Mouse (Mus musculus) forebrain, postnatal 0 days (tissue): ENCODE data around the gene Slc1a3. TPM values are rescaled to one million over a fixed set of nuclear protein-coding genes. Genes with fewer than 3 reads are reported as not detected.

Experiments used
- ATAC-seq: fragments of 200-750 bp; cut with Nextera tagmentation; 2 replicates; pipeline ENCODE4 v1.8.0; 2017; ENCODE audit warnings: mild to moderate bottlenecking, moderate library complexity
- DNase-seq: peaks from one replicate; pipeline ENCODE4 v3.0.0-alpha.2; 2015
- H3K27ac ChIP-seq: fragments of 300-500 bp; sonication (generic); 2 replicates; pipeline ENCODE4 v1.5.1; 2014; ENCODE audit warnings: low read depth, mild to moderate bottlenecking, antibody characterized with exemption, low read length, moderate library complexity, mixed read lengths
- H3K27me3 ChIP-seq: fragments of 300-500 bp; sonication (generic); 2 replicates; pipeline ENCODE4 v1.6.1; 2014; ENCODE audit warnings: mild to moderate bottlenecking, low read length, mixed read lengths; ENCODE audit not compliant: insufficient read depth
- H3K36me3 ChIP-seq: fragments of 300-500 bp; sonication (generic); 2 replicates; pipeline ENCODE4 v1.6.1; 2014; ENCODE audit warnings: mild to moderate bottlenecking, moderate library complexity; ENCODE audit not compliant: insufficient read depth
- H3K4me1 ChIP-seq: fragments of 300-500 bp; sonication (generic); 2 replicates; pipeline ENCODE4 v1.6.1; 2014; ENCODE audit warnings: antibody characterized with exemption; ENCODE audit not compliant: insufficient read depth
- H3K4me2 ChIP-seq: fragments of 300-500 bp; sonication (generic); 2 replicates; pipeline ENCODE4 v1.6.1; 2014; ENCODE audit warnings: low read depth, mild to moderate bottlenecking, moderate library complexity
- H3K4me3 ChIP-seq: fragments of 300-500 bp; sonication (generic); 2 replicates; pipeline ENCODE4 v1.5.1; 2014; ENCODE audit warnings: low read depth, low read length, mixed read lengths
- H3K9ac ChIP-seq: fragments of 300-500 bp; sonication (generic); 2 replicates; pipeline ENCODE4 v1.6.1; 2014; ENCODE audit warnings: mild to moderate bottlenecking
- H3K9me3 ChIP-seq: fragments of 300-500 bp; sonication (generic); 2 replicates; pipeline ENCODE4 v1.6.1; 2016; ENCODE audit warnings: low read length
- CTCF ChIP-seq: sonication (generic); IDR thresholded peaks from 2 replicates; pipeline ENCODE4 v1.5.1; 2016; ENCODE audit warnings: antibody characterized with exemption, control low read depth, low read depth
- WGBS: fragments of 180-500 bp; shearing (Covaris S2); extraction: QIAGEN DNeasy Blood & Tissue Kit; methylation state at CpG from one replicate; pipeline ENCODE4 v1.1.7; 2014; 5-methylcytosine and 5-hydroxymethylcytosine counted together
- polyA plus RNA-seq: library from polyadenylated mRNA; unstranded; fragments of >200 nt; fragmentation: Nextera tagmentation; extraction: Ambion mirVana; gene quantifications from 2 replicates; pipeline ENCODE4 v1.2.1, GENCODE M21; 2015
- total RNA-seq: library from RNA; depleted of rRNA; stranded (reverse); fragments of >200 nt; gene quantifications from 2 replicates; pipeline ENCODE4 v1.2.3, GENCODE M21; 2014

Gene Slc1a3
- total and polyA plus RNA-seq, 2 experiments from 2014 or later, result 192 to 234 TPM

DNA sequence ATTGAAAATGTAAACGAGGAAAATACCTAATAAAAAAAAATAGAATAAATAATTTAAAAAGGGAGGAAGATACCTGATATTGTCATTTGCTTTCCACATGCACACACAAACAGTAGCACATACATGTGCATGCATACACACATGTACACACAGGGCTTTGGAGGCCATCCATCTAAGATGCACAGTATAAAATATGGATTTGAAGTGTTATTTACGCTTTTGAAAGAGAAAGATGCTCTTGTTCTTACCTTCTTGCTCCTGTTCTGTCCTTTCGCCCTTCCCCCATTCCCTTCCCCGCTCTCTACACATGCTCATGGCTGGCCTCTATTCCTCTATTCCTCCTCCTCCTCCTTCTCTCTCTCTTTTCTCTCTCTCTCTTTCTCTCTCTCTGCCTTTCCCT, 34.9 kb downstream of the Slc1a3 start:
- DNase-seq (no peak), ATAC-seq (no peak)
- H3K36me3 ChIP-seq, result no peaks in the 10 kb centered on the region
- H3K9ac ChIP-seq, result no peak overlapping the region
- no peak for TF ChIP-seq CTCF
- WGBS, result 97% methylated on average over 4 of the region's 4 CpGs
- no peak overlapping the region for H3K4me3 ChIP-seq
- no peak overlapping the region for H3K4me2 ChIP-seq
- H3K27me3 ChIP-seq, result no peaks in the 10 kb centered on the region
- H3K9me3 ChIP-seq, result no peaks in the 10 kb centered on the region
- no peaks in the 10 kb centered on the region for H3K4me1 ChIP-seq
- H3K27ac ChIP-seq, result no peak overlapping the region

DNA sequence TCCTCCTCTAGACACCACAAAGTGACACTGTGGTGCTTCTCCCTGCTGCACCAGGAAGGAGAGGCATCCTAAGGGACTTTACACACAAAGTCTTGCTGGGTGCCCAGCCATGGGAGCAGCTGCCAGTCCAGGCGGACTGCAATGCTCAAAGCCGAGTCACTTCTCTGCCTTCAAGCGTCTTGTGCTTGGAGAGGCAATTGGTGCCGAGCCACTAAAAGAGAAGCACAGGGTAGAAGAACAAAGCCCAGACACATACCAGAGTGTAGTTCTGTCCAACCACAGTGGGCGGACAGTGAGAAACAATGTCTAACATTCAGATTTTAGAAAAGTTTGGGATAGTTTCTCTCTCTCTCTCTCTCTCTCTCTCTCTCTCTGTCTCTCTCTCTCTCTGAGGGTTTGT, 38.0 kb downstream of the Slc1a3 start:
- no peak for DNase-seq
- 71% methylated on average over 5 of the region's 5 CpGs for WGBS
- Histone ChIP-seq H3K4me2 (no peak overlapping the region), H3K27ac (no peak overlapping the region), H3K9me3 (no peaks in the 10 kb centered on the region), H3K9ac (no peak overlapping the region), H3K36me3 (no peaks in the 10 kb centered on the region), H3K4me1 (no peaks in the 10 kb centered on the region; the same call in 1 of the 2 replicates), H3K4me3 (no peak overlapping the region), H3K27me3 (no peaks in the 10 kb centered on the region)
- no peak for TF ChIP-seq CTCF
- ATAC-seq, result peak; percentile 38; the same call in 1 of the 2 replicates

DNA sequence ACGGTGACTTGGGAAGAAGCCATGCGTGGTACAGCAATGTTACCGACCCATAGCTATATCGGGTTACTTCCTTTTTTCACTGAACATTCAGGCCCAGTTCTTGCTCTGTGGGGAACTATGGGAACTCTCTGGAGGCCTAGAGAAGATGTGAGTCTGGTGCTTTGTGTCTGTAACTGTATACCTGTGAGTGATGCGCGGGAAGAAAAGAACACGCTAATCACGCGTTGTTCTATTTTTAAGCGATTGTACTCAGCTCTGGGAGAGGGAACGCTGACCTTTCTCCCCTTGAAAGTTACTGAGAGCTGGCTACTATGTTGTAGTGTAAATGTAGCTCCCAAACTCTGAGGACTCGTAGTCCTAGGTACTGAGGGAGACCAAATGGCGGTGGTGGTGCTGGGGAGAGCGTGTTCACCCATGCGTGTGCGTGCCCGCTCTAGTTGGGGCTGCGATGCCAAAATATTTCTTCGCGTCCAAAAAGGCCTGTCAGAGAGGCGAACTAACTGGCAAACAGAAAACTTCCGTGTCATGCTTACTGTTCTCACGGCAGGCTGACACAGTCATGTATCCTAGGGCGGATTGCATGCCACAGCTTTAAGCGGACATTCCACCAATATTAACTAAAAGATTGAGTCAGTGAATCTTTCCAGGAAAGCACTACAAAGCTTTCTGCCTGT, 42.6 kb downstream of the Slc1a3 start:
- no peaks in the 10 kb centered on the region for H3K36me3 ChIP-seq
- peaks cover 11% of the 10 kb centered on the region for H3K4me1 ChIP-seq
- H3K27ac ChIP-seq, result no peak overlapping the region
- no peak for TF ChIP-seq CTCF
- 85% methylated on average over 25 of the region's 25 CpGs for WGBS
- no peak overlapping the region for H3K4me3 ChIP-seq
- no peaks in the 10 kb centered on the region for H3K27me3 ChIP-seq
- DNase-seq (no peak), ATAC-seq (no peak)
- no peak overlapping the region for H3K9ac ChIP-seq
- no peak overlapping the region for H3K4me2 ChIP-seq
- no peaks in the 10 kb centered on the region for H3K9me3 ChIP-seq

DNA sequence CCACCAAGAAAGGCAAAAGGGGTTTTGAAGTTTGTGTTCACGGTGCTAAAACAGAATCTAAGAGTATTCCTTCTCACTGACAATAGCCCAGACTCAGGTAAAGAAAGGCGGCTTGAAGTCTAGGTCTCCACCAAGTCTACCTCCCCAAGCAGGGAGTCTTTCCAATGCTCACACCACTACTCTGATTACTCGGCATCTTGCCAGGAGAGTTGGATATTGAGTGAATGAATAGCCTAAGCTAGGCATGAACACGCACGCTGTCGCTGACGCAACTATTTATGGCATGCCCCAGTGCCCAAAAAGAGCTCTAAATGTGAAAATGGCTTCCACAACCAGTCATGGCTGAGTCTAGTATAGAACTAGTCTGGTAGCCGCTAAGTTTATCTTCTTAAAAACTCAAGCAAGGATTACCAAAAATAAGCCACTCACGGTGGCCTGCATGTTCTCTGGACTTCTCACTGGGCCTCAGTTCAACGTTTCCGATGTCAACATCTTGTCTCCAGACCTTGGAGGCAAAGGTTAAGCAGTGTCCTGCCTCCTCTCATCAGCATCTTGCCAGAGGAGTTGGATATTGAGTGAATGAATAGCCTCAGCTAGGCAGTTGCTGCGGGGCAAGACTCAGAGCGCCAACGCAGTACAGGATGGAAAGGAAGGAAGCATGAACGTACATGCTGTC, 44.8 kb downstream of the Slc1a3 start:
- DNase-seq, result no peak
- Histone ChIP-seq H3K27ac (no peak overlapping the region), H3K9ac (no peak overlapping the region), H3K27me3 (no peaks in the 10 kb centered on the region), H3K4me3 (no peak overlapping the region), H3K4me1 (peaks cover 12% of the 10 kb centered on the region), H3K36me3 (no peaks in the 10 kb centered on the region), H3K4me2 (no peak overlapping the region), H3K9me3 (no peaks in the 10 kb centered on the region)
- no peak for ATAC-seq
- TF ChIP-seq CTCF, result no peak
- 75% methylated on average over 15 of the region's 15 CpGs for WGBS

DNA sequence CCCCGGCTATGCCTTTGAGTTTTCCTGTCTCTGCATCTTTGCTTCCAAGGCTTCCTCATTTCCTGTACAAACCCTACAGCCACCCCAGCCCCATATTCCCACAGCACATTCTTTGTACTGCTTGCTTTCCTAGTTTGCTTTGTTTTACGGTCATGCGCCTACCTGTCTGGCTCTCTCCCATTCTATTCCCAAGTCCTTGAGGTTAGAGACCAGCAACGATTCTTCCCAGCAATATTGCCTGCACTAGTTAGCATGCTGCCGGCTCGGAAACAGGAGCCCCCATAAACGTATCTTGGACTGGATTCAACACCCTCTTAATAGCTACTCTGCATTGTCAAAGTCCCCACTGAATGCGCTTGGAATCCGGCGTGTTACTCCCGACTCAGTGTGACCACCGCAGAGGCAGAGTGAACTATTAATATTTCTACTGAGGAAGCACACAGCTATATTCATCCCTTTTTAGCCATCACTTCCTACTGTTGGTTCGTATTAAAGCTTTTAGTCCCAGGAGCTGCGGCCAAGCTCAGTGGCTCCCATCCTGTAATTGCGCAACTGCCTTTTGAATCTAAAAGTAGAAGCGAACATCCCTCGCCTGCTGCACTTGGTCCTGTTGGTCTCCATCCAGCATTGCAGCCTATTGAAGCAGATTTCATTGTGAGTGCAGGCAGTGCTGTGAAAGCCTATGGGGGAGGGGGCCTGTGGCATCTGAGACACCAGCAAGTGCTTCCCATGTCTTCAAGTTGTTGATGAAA, 47.0 kb downstream of the Slc1a3 start:
- peak; percentile 71 for ATAC-seq
- peak overlapping the region; percentile 49 for H3K4me2 ChIP-seq
- peak overlapping the region; percentile 64 for H3K27ac ChIP-seq
- peak overlapping the region; percentile 40; the same call in 1 of the 2 replicates for H3K9ac ChIP-seq
- peak; percentile 81 for DNase-seq
- H3K4me3 ChIP-seq, result peak overlapping the region; percentile 30
- WGBS, result 12% methylated on average over 17 of the region's 17 CpGs
- H3K36me3 ChIP-seq, result no peaks in the 10 kb centered on the region
- peaks cover 21% of the 10 kb centered on the region for H3K4me1 ChIP-seq
- H3K27me3 ChIP-seq, result no peaks in the 10 kb centered on the region
- H3K9me3 ChIP-seq, result no peaks in the 10 kb centered on the region
- peak; percentile 46 for TF ChIP-seq CTCF

DNA sequence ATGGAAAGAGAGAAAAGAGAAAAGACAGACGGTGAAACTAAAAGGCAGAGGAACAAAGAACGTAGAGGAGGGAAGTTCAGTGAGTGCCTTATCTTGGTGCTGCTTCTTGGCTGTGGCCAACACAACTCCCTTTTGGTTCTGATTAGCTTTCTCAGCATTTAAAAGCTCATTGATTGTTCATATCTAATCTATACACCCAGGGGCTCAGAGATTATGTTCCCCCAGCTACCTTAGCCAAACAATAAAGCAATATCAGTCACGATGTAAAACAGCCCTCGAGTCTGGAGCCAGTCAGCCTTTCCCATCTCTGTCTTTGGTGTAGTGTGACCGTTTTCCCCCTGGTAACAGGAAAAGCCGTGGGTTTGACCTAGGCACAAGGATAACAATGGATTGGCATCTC, 48.7 kb downstream of the Slc1a3 start:
- Histone ChIP-seq H3K9ac (no peak overlapping the region), H3K36me3 (no peaks in the 10 kb centered on the region), H3K27me3 (no peaks in the 10 kb centered on the region), H3K4me2 (no peak overlapping the region), H3K27ac (no peak overlapping the region; the same call in 1 of the 2 replicates), H3K9me3 (no peaks in the 10 kb centered on the region), H3K4me3 (no peak overlapping the region), H3K4me1 (peaks cover 20% of the 10 kb centered on the region)
- 69% methylated on average over 6 of the region's 6 CpGs for WGBS
- no peak for TF ChIP-seq CTCF
- DNase-seq (no peak), ATAC-seq (no peak)

DNA sequence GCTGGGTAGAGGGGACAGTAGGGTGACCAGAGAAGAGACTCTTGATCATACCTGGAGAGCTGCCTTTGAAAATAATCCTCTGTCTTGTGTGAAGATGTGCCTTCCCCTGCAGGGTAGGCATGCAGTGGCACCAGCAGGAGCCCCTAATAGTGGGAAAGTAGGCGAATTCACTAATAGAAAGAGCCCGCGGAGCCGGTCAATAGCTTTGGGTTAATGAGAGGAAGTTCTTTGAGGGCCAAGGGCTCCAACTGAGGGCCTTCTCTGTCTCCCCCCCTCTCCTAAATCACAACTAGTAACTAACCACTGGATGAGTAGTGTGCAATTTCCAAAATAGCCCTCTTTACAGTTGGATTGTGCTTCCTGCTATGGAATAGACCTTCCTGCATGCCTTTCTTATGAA, 50.6 kb downstream of the Slc1a3 start:
- H3K27ac ChIP-seq, result peak overlapping the region; percentile 65
- no peaks in the 10 kb centered on the region for H3K36me3 ChIP-seq
- H3K9ac ChIP-seq, result no peak overlapping the region
- H3K27me3 ChIP-seq, result no peaks in the 10 kb centered on the region
- no peak for TF ChIP-seq CTCF
- H3K4me3 ChIP-seq, result no peak overlapping the region
- DNase-seq (peak; percentile 50), ATAC-seq (peak; percentile 4)
- no peaks in the 10 kb centered on the region for H3K9me3 ChIP-seq
- 15% methylated on average over 4 of the region's 4 CpGs for WGBS
- H3K4me2 ChIP-seq, result no peak overlapping the region
- peaks cover 15% of the 10 kb centered on the region for H3K4me1 ChIP-seq
